Mouse (Mus musculus): Measurements from ENCODE around the gene Klc1.

- peak; percentile 26; the same call in 1 of the 2 replicates for TF ChIP-seq CTCF (IDR thresholded peaks at IDR 0.05; ENCODE audit: low read depth)
- no peak for TF ChIP-seq EP300 (IDR thresholded peaks at IDR 0.05; ENCODE audit: low read depth)
These were observed 51.1 kb downstream of the Klc1 start for GRCm38 (mm10) chr12:111809762-111810161.

Data from heart, postnatal 0 days (tissue).